Mouse (Mus musculus) megakaryocyte, adult 5-6 weeks (primary cell): Measurements from ENCODE around the gene Vps4b. TPM values are rescaled to one million over a fixed set of nuclear protein-coding genes. Genes with fewer than 3 reads are reported as not detected.

Experiments
- ATAC-seq: 2 replicates; pipeline ENCODE4 v1.8.0; 2016; ENCODE audit warnings: mild to moderate bottlenecking, inconsistent platforms; ENCODE audit not compliant: poor library complexity, severe bottlenecking
- total RNA-seq, 2 experiments: library from RNA; stranded (forward) in 1 of 2; stranded (reverse) in 1 of 2; fragments of 153-499, 151-499 nt in 1 of 2; fragments of 221-1000, 200-1000 nt in 1 of 2; gene quantifications; 2 replicates each; pipeline versions ENCODE4 v1.2.3 to v1.2.4; 2015 to 2017

Vps4b gene
- total RNA-seq (2015) (84.6 and 117 TPM in 2 replicates), total RNA-seq (2017) (95.5 and 121 TPM in 2 replicates)

DNA sequence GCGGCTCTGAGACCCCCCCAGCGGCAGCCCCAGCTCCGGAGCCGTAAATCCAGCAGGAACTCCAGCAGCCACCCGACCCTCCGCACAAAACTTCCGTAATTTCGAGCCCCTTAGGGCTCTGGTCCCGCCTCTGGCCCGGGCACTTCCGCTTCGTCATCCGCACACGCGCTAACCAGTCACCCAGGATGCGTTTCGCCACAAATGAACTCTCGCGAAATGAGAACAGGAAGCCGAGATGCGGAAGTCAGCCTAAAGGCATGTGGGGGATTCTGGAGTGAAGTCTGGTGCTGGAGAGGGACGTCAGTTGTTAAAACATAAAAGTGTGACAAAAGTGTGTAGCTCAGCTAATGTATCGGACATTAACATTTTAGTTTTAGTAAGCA, at the start of gene Vps4b:
Gene Vps4b (minus strand): TSS at position 187 of the 383 bp plus-strand sequence.
- peak; percentile 91 for ATAC-seq

DNA sequence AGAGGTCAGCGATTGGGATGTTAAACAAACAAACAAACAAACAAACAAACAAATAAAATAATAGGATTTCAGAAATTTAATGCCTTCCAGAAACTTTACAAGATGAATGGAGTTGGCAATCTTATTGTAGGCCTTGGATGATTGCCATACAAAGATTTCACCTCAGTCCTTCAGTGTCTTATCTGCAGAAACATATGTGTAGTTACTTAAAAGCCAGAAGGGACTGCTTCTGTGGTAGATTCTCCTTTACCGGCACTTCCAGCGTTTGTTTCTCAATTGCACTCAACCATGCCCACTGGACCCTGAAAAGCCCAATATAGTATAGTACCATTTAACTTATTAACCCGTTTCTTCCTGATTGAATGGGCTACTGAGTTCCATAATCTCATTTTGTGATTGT, 32.3 kb upstream of the Vps4b start:
- ATAC-seq, result no peak

- ATAC-seq, result no peak
These were observed 25.8 kb upstream of the Vps4b start for GRCm38 (mm10) chr1:106822297-106822696.

GRCm38 (mm10) chr1:106818323-106818722, 21.8 kb upstream of the Vps4b start:
- ATAC-seq, result peak; percentile 52

- ATAC-seq, result no peak
These were observed 20.2 kb upstream of the Vps4b start for GRCm38 (mm10) chr1:106816766-106817165.

DNA sequence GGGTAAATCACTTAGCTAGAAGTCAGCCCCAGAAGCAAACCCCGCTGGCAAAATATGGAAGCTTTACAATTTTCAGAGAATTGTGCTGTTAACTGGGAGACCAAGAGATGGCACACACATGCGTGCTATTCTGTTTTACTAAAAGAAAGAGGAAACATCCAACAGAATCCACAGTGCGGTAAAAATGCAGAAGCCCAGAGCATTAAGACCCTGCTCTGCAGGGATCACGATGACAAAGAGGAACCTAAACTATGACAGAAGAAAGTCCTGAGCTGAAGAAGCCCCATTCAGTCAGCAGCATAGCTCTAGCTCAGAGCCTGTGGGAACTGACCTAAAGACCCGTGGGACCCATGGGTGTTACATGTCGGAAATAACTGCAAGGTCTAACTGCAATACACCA, 18.7 kb upstream of the Vps4b start:
- ATAC-seq, result peak; percentile 92

GRCm38 (mm10) chr1:106814864-106815263, 18.3 kb upstream of the Vps4b start:
- ATAC-seq, result peak; percentile 63

DNA sequence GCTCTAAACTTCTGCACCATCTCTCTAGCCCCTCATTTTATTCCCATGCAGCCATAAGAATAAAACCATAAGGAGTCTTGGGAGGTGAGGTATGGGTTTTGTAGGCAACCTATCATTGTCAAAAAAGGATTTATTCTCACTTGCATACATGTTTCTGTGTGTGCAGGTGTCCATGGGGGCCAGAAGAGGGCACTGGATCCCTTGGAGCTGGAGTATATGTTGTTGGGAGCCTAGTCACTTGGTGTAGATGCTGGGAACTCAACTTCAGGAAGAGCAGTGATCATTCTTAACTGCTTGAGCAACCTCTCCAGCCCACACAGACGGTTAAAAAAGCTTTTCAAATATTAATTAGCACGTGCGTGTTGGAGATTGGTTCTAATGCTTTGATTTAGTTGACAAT, 3.4 kb upstream of the Vps4b start:
- ATAC-seq, result no peak

DNA sequence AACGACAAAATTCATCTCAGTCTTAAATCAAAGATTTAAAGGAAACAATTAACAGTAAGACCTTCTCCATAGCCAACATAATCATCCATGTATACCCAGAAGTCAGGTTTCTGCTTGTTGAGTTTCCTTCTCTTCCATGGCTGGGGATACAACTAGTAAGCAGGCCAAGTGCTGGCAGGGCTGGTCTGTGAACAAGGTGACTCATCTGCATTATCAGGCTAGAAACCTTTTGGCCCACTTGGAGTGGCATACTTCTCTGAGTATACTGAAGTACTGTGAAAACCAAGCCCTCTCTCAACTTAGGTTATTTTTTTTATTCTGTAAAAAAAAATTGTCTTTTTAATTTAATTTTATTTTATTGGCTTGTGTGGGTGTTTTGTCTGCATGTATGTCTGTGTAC, 2.9 kb upstream of the Vps4b start:
- no peak for ATAC-seq

GRCm38 (mm10) chr1:106796987-106797779, 655 bp upstream of the Vps4b start:
- ATAC-seq, result peak; percentile 3; the same call in 1 of the 2 replicates

DNA sequence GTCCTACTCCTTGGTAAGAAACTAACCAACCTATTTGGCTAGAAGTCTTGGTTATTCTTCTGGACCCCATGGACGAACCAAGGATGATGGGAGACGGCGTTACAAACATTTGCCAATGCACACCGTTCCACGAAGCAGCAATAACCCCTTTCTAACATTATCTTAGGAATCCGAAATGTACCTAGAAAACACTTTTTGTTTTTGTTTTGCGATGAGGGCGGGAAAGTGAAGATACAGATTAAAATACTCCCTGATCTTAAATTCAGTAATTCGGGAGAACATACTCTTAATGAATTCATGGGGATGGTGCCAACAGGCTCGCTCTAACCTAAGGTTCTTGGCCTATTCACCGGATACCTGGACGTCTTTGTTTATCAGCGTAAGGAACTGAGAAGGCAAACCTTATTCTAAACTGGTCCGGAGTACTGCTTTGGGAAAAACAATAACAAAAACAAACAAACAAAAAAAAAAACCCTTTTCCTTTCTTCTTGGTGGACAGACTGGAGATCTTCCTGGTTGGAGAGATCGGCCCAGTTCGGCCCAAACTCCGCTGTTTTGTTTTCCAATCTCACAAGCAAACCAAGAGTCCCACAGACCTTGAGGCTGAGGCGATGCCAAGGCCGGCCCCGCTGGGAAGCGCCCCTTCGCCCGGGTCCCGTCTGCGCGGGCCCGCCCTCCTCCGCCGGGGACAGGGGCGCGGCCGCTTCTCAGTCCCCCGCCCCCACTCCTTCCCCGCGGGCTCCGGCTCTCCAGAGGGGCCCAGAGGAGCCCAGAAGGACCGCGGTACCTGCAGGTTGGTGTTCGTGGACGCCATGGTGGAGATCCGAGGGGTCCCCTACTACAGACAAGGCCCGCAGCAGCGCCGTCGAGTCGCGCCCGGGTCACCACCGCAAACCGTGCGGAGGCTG, 640 bp downstream of the Vps4b start:
- ATAC-seq, result peak; percentile 62

DNA sequence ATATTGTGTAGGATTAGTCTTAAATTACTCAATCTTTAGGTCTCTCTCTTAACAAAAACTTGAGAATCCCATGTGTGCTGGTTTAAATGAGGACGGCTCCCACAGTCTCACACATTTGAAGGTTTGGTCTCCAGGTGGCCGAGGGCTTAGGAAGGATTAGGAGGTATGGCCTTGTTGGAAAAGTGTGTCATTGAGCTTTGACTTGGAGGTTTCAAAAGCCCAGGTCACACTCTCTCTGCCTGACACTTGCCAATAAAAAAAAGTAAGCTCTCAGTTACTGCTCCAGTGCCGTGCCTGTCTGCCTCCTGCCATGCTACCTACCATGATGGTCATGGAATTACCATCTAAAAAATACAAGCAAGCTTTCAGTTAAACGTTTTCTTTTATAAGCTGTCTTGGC, 21.6 kb downstream of the Vps4b start:
- no peak for ATAC-seq

GRCm38 (mm10) chr1:106774092-106774491, 22.4 kb downstream of the Vps4b start:
- ATAC-seq, result no peak

DNA sequence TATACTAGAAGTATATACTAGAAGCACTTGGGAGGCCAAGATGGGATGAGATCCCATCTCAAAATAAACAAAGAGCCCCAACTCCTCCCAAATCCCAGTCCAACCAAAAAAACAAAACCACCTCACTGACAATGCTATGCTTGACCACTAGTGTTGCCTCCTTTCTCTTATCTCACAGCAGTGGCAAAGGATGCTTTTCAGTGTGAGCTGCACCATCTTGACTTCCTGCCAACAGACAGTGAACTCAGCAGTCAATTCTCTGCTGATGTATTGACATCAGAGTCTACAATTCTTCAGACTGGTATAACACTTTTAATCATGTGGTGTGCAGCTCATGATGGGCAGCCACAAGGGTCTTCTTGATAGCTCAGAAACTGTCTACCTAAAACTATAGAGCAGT, 27.8 kb downstream of the Vps4b start:
- ATAC-seq, result no peak

DNA sequence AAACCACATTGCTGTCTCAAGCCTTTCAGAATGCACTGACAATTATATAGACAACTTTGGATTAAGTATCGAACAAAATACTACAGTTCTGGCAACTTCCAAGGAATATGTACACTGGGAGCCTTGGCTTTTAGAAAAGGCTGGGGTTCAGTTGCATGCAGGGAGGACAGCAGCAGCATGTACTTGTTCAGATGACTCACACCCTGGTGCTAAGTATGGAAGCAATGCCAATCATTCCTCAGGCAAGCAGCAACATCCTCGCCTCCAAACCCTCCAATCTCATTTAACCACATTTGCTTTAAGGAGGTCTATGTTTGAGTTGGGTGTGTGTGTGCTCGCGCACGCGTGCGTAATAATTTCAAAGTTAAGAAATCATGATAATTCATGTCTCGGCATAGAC, 30.8 kb downstream of the Vps4b start:
- ATAC-seq, result no peak

DNA sequence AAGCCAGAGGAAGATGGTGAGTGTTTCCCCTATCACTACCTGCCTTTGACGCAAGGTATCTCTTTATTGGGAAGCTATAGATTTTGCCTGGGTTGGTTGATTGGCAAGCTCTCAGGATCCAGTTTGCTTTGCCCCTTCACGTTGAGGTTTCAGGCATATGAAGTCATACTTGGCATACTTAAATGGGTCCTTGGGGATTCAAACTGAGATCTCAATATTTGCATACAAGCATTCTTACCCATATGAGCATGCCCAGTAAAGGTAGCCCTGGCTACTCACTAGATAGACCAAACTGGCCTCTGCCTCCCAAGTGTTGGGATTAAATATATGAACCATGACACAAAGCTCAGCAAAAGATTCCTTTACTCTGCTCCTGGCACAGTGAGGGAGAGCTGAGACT, 31.7 kb downstream of the Vps4b start:
- no peak for ATAC-seq

DNA sequence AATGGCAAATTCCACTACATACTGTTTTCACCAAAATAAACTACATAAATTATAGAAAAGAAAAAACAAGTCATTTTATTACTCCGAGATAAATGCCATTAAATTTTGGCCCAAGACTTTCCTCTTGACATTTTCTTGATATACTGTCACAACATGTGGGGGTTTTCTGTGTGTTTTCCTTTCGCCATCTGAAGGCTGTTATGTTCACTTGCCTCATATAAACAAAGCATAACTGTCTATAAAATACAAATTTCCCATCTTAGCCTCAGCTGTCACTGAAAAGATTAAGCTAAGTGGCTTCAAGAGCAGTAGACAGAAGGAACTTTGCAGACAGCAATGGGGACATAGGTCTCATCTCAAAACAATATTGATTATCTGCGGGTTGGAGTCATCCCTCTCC, 32.2 kb downstream of the Vps4b start:
- no peak for ATAC-seq

- no peak for ATAC-seq
These were observed 35.8 kb downstream of the Vps4b start for GRCm38 (mm10) chr1:106760750-106761149.

- ATAC-seq, result peak; percentile 92
These were observed 36.7 kb downstream of the Vps4b start, which contains the start of gene Kdsr for GRCm38 (mm10) chr1:106759572-106760435. Gene Kdsr, minus strand, starts transcription at chr1:106759727.

DNA sequence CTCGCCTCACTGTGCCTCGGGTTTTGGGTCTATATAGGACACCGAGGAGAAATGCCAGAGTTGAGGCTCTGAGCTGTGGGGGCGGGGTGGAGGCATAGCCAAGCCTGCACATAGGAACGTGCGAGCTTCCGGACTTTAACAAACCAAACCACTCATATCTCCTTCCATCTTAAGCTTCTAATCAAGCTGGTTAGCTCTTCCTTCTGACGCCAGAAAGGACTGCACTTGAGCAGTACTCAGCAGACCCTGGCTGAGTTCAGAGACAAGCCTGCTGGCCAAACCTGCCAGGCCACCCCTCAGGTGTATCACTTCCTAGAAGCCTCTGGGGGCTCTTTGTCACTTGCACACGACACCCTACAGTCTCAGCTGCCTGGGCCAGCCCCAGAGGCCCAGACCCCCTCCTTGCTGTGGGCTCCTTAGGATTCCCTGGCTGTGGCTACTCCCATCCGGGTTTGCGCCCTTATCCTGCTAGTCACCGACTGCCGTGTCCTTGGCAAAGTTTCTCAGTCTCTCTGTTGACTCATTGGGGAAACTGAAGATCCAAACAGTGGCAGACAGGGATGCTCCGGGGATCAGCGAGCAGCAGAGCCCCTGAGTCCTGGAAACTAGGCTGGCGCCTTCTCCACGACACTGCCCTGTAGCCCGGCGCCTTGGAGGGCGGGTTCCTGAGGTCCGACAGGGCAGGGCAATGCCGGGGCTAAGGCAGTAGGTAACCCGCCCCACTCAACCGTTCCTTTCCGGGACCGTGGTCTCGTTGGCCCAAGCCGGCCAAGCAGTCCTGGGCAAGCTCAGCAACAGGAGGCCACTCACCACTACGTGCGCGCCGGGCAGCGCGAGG, 37.6 kb downstream of the Vps4b start:
- peak; percentile 53 for ATAC-seq
